Mouse (Mus musculus) adrenal gland, postnatal 36 days (tissue): ENCODE data around the gene Slc25a26. TPM values are rescaled to one million over a fixed set of nuclear protein-coding genes. Genes with fewer than 3 reads are reported as not detected.

Experiments used
- DNase-seq, 2 experiments: peaks; one replicate each; pipeline ENCODE4 v3.0.0; 2021; ENCODE audit warnings: mixed read lengths in 1 of 2
- long read RNA-seq, 2 experiments: library from polyadenylated mRNA; stranded (forward); transcript quantifications; one replicate each; pipeline ENCODE4 v2.0.0; 2021; ENCODE audit warnings: borderline sequencing depth in 2 of 2
- total RNA-seq, 2 experiments: library from RNA; stranded (reverse); gene quantifications; 2 replicates each; pipeline ENCODE4 v1.2.3; 2021

Gene Slc25a26
- 10 to 100 TPM; 14.2 to 14.7 TPM for total RNA-seq
- long read RNA-seq, experiment 1, partial matches to known transcripts = 2 of 13 reads
- long read RNA-seq, experiment 1, other reads (novel, unspliced or antisense) = 7 of 13 reads
- long read RNA-seq, experiment 2, partial matches to known transcripts = 0 of 4 reads
- long read RNA-seq, experiment 2, other reads (novel, unspliced or antisense) = 3 of 4 reads

GRCm38 (mm10) chr6:94499897-94500623 lies at the start of gene Slc25a26:
Slc25a26 (plus strand) TSS chr6:94500331.
- peak; percentile 90 to 91 for DNase-seq

GRCm38 (mm10) chr6:94464037-94464891 lies 35.9 kb upstream of the Slc25a26 start:
- peak; percentile 17 to 63 for DNase-seq

GRCm38 (mm10) chr6:94466508-94467205 lies 33.5 kb upstream of the Slc25a26 start:
- peak; percentile 37 to 58 for DNase-seq

GRCm38 (mm10) chr6:94492739-94493138 lies 7.4 kb upstream of the Slc25a26 start:
- DNase-seq = no peak

GRCm38 (mm10) chr6:94503963-94504362 lies 3.8 kb downstream of the Slc25a26 start:
- DNase-seq = no peak

GRCm38 (mm10) chr6:94507921-94508320 lies 7.8 kb downstream of the Slc25a26 start:
- peak in 1 of 2 experiments; percentile 18 for DNase-seq

- DNase-seq = no peak
These were observed 8.7 kb downstream of the Slc25a26 start for GRCm38 (mm10) chr6:94508807-94509206.

- no peak for DNase-seq
These were observed 9.1 kb downstream of the Slc25a26 start for GRCm38 (mm10) chr6:94509220-94509619.

GRCm38 (mm10) chr6:94518171-94518570 lies 18.0 kb downstream of the Slc25a26 start:
- no peak for DNase-seq

GRCm38 (mm10) chr6:94524335-94524734 lies 24.2 kb downstream of the Slc25a26 start:
- no peak for DNase-seq

- no peak for DNase-seq
These were observed 30.6 kb downstream of the Slc25a26 start for GRCm38 (mm10) chr6:94530756-94531155.

- DNase-seq = no peak
These were observed 32.0 kb downstream of the Slc25a26 start for GRCm38 (mm10) chr6:94532086-94532485.

GRCm38 (mm10) chr6:94536478-94536877 lies 36.3 kb downstream of the Slc25a26 start:
- DNase-seq = no peak

- no peak for DNase-seq
These were observed 37.5 kb downstream of the Slc25a26 start for GRCm38 (mm10) chr6:94537652-94538051.

GRCm38 (mm10) chr6:94540090-94540489 lies 40.0 kb downstream of the Slc25a26 start:
- DNase-seq = no peak

GRCm38 (mm10) chr6:94540615-94541014 lies 40.5 kb downstream of the Slc25a26 start:
- no peak for DNase-seq

GRCm38 (mm10) chr6:94541133-94541532 lies 41.0 kb downstream of the Slc25a26 start:
- no peak for DNase-seq

- peak in 1 of 2 experiments; percentile 11 for DNase-seq
These were observed 41.7 kb downstream of the Slc25a26 start for GRCm38 (mm10) chr6:94541854-94542253.

GRCm38 (mm10) chr6:94543902-94544840 lies 44.0 kb downstream of the Slc25a26 start:
- peak; percentile 19 to 43 for DNase-seq

- no peak for DNase-seq
These were observed 47.1 kb downstream of the Slc25a26 start for GRCm38 (mm10) chr6:94547239-94547638.

GRCm38 (mm10) chr6:94550298-94550697 lies 50.2 kb downstream of the Slc25a26 start:
- DNase-seq = no peak
